Mouse (Mus musculus): ENCODE results near the gene Pten.

DNA sequence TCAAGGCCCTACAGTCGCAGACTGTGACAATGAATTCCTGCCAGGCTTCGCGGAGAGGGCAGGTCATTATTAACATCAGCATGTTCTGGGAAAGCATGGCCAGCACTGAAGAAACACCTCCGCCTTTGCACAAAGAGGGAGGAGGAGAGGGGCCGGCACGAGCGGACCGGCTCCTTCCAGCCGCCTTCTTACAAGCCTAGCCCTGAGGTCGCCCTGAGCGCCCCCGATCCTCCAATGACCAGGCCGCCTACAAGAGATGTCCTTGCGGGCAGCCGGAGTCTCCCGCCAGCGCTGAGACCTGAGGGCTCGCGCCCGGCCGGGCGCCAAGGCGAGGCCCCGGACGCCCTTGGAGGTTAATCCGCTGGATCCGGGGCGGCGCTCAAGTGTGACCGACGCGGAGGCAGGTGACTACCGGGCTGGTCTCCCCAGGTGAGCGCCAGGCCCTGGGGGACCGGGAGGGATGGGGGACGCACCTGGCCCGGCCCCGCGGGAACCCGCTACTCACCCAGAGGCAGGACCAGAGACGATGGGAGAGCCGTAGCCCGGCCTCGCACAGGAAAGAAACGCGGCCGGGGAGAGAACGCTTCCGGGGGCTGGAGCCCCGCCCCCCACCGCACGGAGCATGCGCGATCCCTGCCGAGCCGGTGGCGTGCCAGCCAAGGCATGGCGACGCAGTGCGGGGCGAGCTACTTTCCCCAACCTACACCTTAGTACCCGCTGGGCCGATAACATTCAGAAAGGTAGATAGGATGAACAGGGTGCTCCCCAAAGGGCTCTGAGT is 45.3 kb upstream of the Pten start:
- TF ChIP-seq CTCF (IDR thresholded peaks at IDR 0.05; ENCODE audit: borderline replicate concordance, insufficient read depth, low read depth, low read length) (no peak), POLR2A (IDR thresholded peaks at IDR 0.05; ENCODE audit: borderline replicate concordance, insufficient read depth, low read length) (peak; percentile 98)
